Mouse (Mus musculus): ENCODE measurements around the gene Parn. TPM values are rescaled to one million over a fixed set of nuclear protein-coding genes. Genes with fewer than 3 reads are reported as not detected.
"Not testable (repeated sequence)": the region's sequence is repeated elsewhere in the genome, so short reads cannot be mapped to it uniquely, and the experiment has no call there.

Gene Parn
- total and polyA plus RNA-seq, 2 experiments from 2014 or later: 11.5 to 23.3 TPM

DNA sequence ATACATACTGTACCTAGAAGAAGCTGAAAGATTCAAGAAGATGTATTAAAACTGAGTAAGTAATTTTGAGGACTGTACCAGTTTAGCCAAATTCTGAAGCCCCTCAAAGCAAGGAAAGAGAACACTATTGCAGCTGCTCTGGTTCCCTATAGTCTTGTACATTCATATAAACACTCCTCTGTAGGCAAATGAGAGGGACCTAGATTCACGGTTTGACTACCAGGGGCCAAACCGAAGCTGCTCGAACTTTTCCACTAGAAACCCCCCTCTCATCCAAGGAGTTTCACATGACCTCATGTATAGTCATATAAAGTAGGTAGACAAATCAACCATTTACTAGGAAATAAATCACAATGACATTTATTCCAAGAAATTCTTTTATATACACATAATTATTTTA lies 9.1 kb downstream of the Parn start:
- H3K27ac ChIP-seq (ENCODE audit: low read depth): no peak overlapping the region
- H3K4me3 ChIP-seq (ENCODE audit: low read depth, low read length): no peak overlapping the region
- TF ChIP-seq CTCF (IDR thresholded peaks at IDR 0.05; ENCODE audit: low read depth) (no peak), EP300 (IDR thresholded peaks at IDR 0.05; ENCODE audit: low read depth) (no peak)
- WGBS: 81% methylated on average over 3 of the region's 3 CpGs
- no peak for DNase-seq (ENCODE audit: low spot score)
- H3K4me1 ChIP-seq (ENCODE audit: control insufficient read depth, insufficient read depth): no peaks in the 10 kb centered on the region
- no peak overlapping the region for H3K9ac ChIP-seq (replicated peaks; ENCODE audit: low read depth, low read length)
- H3K4me2 ChIP-seq (ENCODE audit: low read depth, low read length): no peak overlapping the region
- peaks cover 60% of the 10 kb centered on the region for H3K36me3 ChIP-seq (replicated peaks; ENCODE audit: control insufficient read depth, insufficient read depth, low read length)
- no peak for ATAC-seq (ENCODE audit: insufficient read depth, low read depth)
- no peaks in the 10 kb centered on the region for H3K9me3 ChIP-seq (replicated peaks; ENCODE audit: control insufficient read depth, low read length)
- H3K27me3 ChIP-seq (ENCODE audit: control insufficient read depth, insufficient read depth, low read length): no peaks in the 10 kb centered on the region

DNA sequence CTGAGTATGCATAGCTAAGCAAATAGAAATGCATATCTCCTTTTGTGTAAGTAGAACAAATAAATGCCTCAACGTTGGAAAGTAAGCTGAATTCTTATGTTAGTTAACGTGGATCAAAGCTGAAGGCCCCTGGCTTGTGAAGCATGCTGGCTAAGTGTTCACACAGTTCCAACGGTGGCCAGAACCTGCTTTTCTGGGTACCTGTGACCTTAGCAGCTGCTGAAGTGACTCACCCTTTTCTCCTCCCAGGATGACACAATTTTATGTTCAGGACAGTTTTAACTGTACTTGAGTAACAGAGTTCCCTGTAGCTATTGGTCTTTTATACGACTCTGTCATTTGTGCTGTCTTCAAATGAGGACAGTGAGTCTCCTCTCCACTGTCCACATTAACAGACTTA lies 22.0 kb downstream of the Parn start:
- ATAC-seq (ENCODE audit: insufficient read depth, low read depth) (no peak), DNase-seq (ENCODE audit: low spot score) (no peak)
- Histone ChIP-seq H3K4me1 (ENCODE audit: control insufficient read depth, insufficient read depth) (no peaks in the 10 kb centered on the region), H3K4me3 (ENCODE audit: low read depth, low read length) (no peak overlapping the region), H3K36me3 (replicated peaks; ENCODE audit: control insufficient read depth, insufficient read depth, low read length) (peaks cover 42% of the 10 kb centered on the region), H3K27me3 (ENCODE audit: control insufficient read depth, insufficient read depth, low read length) (no peaks in the 10 kb centered on the region), H3K9me3 (replicated peaks; ENCODE audit: control insufficient read depth, low read length) (no peaks in the 10 kb centered on the region), H3K9ac (replicated peaks; ENCODE audit: low read depth, low read length) (no peak overlapping the region), H3K4me2 (ENCODE audit: low read depth, low read length) (no peak overlapping the region), H3K27ac (ENCODE audit: low read depth) (no peak overlapping the region)
- TF ChIP-seq EP300 (IDR thresholded peaks at IDR 0.05; ENCODE audit: low read depth): no peak
- no peak for TF ChIP-seq CTCF (IDR thresholded peaks at IDR 0.05; ENCODE audit: low read depth)
- WGBS: 83% methylated on average over 4 of the region's 4 CpGs

DNA sequence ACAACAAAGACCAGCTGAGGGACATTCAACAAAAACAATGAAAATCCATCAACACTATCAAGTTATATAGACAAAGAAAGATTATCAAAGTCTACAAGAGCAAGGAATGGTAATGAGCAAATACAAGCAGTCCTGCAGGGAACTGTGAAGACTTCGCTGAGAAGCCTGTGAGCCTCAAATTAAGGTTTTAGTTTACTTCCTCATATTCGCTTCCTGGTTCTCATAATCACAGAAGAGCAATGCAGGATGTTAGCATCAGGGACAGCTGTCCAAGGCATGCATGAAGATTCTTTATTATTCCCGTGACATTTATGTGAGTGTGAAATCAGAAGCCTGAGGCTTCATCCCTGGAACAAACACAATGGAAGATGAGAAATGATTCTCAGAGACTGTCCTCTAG lies 23.5 kb downstream of the Parn start:
- Histone ChIP-seq H3K4me1 (ENCODE audit: control insufficient read depth, insufficient read depth) (no peaks in the 10 kb centered on the region), H3K4me2 (ENCODE audit: low read depth, low read length) (no peak overlapping the region), H3K4me3 (ENCODE audit: low read depth, low read length) (no peak overlapping the region), H3K9me3 (replicated peaks; ENCODE audit: control insufficient read depth, low read length) (no peaks in the 10 kb centered on the region), H3K27me3 (ENCODE audit: control insufficient read depth, insufficient read depth, low read length) (no peaks in the 10 kb centered on the region), H3K9ac (replicated peaks; ENCODE audit: low read depth, low read length) (no peak overlapping the region), H3K27ac (ENCODE audit: low read depth) (no peak overlapping the region), H3K36me3 (replicated peaks; ENCODE audit: control insufficient read depth, insufficient read depth, low read length) (peaks cover 36% of the 10 kb centered on the region)
- 85% methylated on average over 3 of the region's 3 CpGs for WGBS
- DNase-seq (ENCODE audit: low spot score): no peak
- TF ChIP-seq EP300 (IDR thresholded peaks at IDR 0.05; ENCODE audit: low read depth): no peak
- no peak for TF ChIP-seq CTCF (IDR thresholded peaks at IDR 0.05; ENCODE audit: low read depth)
- no peak for ATAC-seq (ENCODE audit: insufficient read depth, low read depth)

DNA sequence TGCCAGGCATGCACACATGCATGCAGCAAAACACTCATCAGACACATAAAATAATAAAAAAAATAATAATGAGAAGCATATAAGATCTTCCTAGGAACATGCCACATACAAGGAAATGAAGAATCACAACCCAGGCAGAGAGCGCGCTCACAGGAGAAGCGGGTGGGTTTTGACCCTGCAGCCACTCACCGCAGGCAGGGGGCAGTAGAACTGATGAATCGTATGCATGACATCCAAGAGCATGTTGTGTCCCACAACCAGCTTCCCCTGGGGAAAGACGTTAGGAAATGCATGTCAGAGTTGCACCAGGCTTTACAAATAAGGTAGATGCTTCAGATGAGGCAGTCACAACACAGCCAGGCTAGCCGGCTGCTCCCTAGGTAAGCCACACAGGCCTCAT lies 27.9 kb downstream of the Parn start:
- ATAC-seq (ENCODE audit: insufficient read depth, low read depth) (no peak), DNase-seq (ENCODE audit: low spot score) (no peak)
- 74% methylated on average over 7 of the region's 7 CpGs for WGBS
- no peak overlapping the region for H3K4me2 ChIP-seq (ENCODE audit: low read depth, low read length)
- no peak overlapping the region for H3K4me3 ChIP-seq (ENCODE audit: low read depth, low read length)
- H3K27me3 ChIP-seq (ENCODE audit: control insufficient read depth, insufficient read depth, low read length): no peaks in the 10 kb centered on the region
- no peaks in the 10 kb centered on the region for H3K9me3 ChIP-seq (replicated peaks; ENCODE audit: control insufficient read depth, low read length)
- H3K9ac ChIP-seq (replicated peaks; ENCODE audit: low read depth, low read length): no peak overlapping the region
- no peaks in the 10 kb centered on the region for H3K4me1 ChIP-seq (ENCODE audit: control insufficient read depth, insufficient read depth)
- peaks cover 43% of the 10 kb centered on the region for H3K36me3 ChIP-seq (replicated peaks; ENCODE audit: control insufficient read depth, insufficient read depth, low read length)
- H3K27ac ChIP-seq (ENCODE audit: low read depth): no peak overlapping the region
- TF ChIP-seq EP300 (IDR thresholded peaks at IDR 0.05; ENCODE audit: low read depth) (no peak), CTCF (IDR thresholded peaks at IDR 0.05; ENCODE audit: low read depth) (peak; percentile 37)

DNA sequence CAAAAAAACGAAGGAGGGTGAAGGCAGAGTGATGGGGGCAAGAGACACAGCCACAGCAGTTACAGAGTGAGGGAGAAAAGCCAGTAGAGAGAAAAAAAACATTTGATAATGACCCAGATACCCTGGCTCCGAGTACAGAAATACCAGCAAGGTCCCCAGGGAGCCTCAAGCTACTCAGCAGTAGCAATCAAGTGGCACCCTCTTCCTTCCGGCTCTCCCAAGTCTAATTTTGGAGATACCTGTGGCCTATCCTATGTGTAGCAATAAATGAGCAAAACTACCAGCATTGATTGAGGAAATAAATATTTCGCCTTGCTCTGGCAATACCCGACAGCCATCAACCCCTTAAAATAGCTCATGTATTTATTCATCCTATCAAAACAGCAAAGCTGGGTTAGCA lies 28.5 kb downstream of the Parn start:
- Histone ChIP-seq H3K27me3 (ENCODE audit: control insufficient read depth, insufficient read depth, low read length) (no peaks in the 10 kb centered on the region), H3K4me2 (ENCODE audit: low read depth, low read length) (no peak overlapping the region), H3K36me3 (replicated peaks; ENCODE audit: control insufficient read depth, insufficient read depth, low read length) (peaks cover 42% of the 10 kb centered on the region), H3K9ac (replicated peaks; ENCODE audit: low read depth, low read length) (no peak overlapping the region), H3K9me3 (replicated peaks; ENCODE audit: control insufficient read depth, low read length) (no peaks in the 10 kb centered on the region), H3K27ac (ENCODE audit: low read depth) (no peak overlapping the region), H3K4me3 (ENCODE audit: low read depth, low read length) (no peak overlapping the region), H3K4me1 (ENCODE audit: control insufficient read depth, insufficient read depth) (no peaks in the 10 kb centered on the region)
- no peak for TF ChIP-seq CTCF (IDR thresholded peaks at IDR 0.05; ENCODE audit: low read depth)
- ATAC-seq (ENCODE audit: insufficient read depth, low read depth) (no peak), DNase-seq (ENCODE audit: low spot score) (no peak)
- WGBS: 76% methylated on average over 5 of the region's 5 CpGs

DNA sequence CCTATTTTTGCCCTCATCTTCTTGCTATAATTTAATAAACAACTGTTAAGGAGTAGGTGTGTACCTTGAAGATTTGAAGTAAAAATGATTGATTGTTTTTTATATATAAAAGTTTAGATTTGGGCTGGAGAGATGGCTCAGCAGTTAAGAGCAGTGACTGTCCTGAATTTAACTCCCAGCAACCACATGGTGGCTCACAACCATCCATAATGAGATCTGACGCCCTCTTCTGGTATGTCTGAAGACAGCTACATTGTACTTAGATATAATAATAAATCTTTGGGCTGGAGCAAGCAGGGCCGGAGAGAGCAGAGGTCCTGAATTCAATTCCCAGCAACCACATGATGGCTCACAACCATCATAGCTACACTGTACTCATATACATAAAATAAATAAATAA lies 29.8 kb downstream of the Parn start:
- H3K4me2 ChIP-seq (ENCODE audit: low read depth, low read length); H3K4me3 ChIP-seq (ENCODE audit: low read depth, low read length); ATAC-seq (ENCODE audit: insufficient read depth, low read depth); H3K9me3 ChIP-seq (replicated peaks; ENCODE audit: control insufficient read depth, low read length); H3K4me1 ChIP-seq (ENCODE audit: control insufficient read depth, insufficient read depth); H3K27me3 ChIP-seq (ENCODE audit: control insufficient read depth, insufficient read depth, low read length); H3K27ac ChIP-seq (ENCODE audit: low read depth); H3K9ac ChIP-seq (replicated peaks; ENCODE audit: low read depth, low read length); DNase-seq (ENCODE audit: low spot score): not testable (repeated sequence)
- 67% methylated on average over 2 of the region's 2 CpGs for WGBS
- H3K36me3 ChIP-seq (replicated peaks; ENCODE audit: control insufficient read depth, insufficient read depth, low read length): peaks cover 51% of the 10 kb centered on the region
